Mouse (Mus musculus) embryonic facial prominence, embryonic 11.5 days (tissue): ENCODE data around the gene Olfr887. TPM values are rescaled to one million over a fixed set of nuclear protein-coding genes. Genes with fewer than 3 reads are reported as not detected.

ENCODE experiments used
- ATAC-seq: fragments of 200-750 bp; cut with Nextera tagmentation; replicated peaks from 2 replicates; pipeline ENCODE4 v1.8.0; 2017; ENCODE audit warnings: low read depth; ENCODE audit not compliant: insufficient number of reproducible peaks, low FRiP score, low TSS enrichment
- DNase-seq: peaks from one replicate; pipeline ENCODE4 v3.0.0-alpha.2; 2015; ENCODE audit warnings: low spot score
- H3K27ac ChIP-seq: fragments of 300-500 bp; sonication (generic); replicated peaks from 2 replicates; pipeline ENCODE4 v1.5.1; 2014; ENCODE audit warnings: mild to moderate bottlenecking, low read depth, low read length, control low read depth
- H3K27me3 ChIP-seq: fragments of 300-500 bp; sonication (generic); 2 replicates; pipeline ENCODE4 v1.6.1; 2014; ENCODE audit warnings: mild to moderate bottlenecking, low read length, moderate library complexity, mixed read lengths; ENCODE audit not compliant: control insufficient read depth, insufficient read depth
- H3K36me3 ChIP-seq: fragments of 300-500 bp; sonication (generic); replicated peaks from 2 replicates; pipeline ENCODE4 v1.6.1; 2014; ENCODE audit warnings: low read depth, mild to moderate bottlenecking, low read length, moderate library complexity, mixed read lengths; ENCODE audit not compliant: control insufficient read depth, insufficient read depth
- H3K4me1 ChIP-seq: fragments of 300-500 bp; sonication (generic); 2 replicates; pipeline ENCODE4 v1.6.1; 2014; ENCODE audit warnings: low read length, mixed read lengths; ENCODE audit not compliant: control insufficient read depth, insufficient read depth
- H3K4me2 ChIP-seq: fragments of 300-500 bp; sonication (generic); 2 replicates; pipeline ENCODE4 v1.6.1; 2014; ENCODE audit warnings: low read depth, mild to moderate bottlenecking, control low read depth, low read length, moderate library complexity
- H3K4me3 ChIP-seq: fragments of 300-500 bp; sonication (generic); 2 replicates; pipeline ENCODE4 v1.5.1; 2014; ENCODE audit warnings: low read depth, low read length, control low read depth
- H3K9ac ChIP-seq: fragments of 300-500 bp; sonication (generic); replicated peaks from 2 replicates; pipeline ENCODE4 v1.6.1; 2014; ENCODE audit warnings: mild to moderate bottlenecking, control low read depth, low read length
- H3K9me3 ChIP-seq: fragments of 300-500 bp; sonication (generic); replicated peaks from 2 replicates; pipeline ENCODE4 v1.6.1; 2016; ENCODE audit warnings: mild to moderate bottlenecking, low read length, inconsistent platforms, mixed read lengths; ENCODE audit not compliant: control insufficient read depth
- WGBS: fragments of 180-500 bp; shearing (Covaris S2); extraction: QIAGEN DNeasy Blood & Tissue Kit; methylation state at CpG from one replicate; pipeline ENCODE4 v1.1.7; 2014; 5-methylcytosine and 5-hydroxymethylcytosine counted together
- polyA plus RNA-seq: library from polyadenylated mRNA; unstranded; fragments of >200 nt; fragmentation: Nextera tagmentation; extraction: Ambion mirVana; gene quantifications from 2 replicates; pipeline ENCODE4 v1.2.1, GENCODE M21; 2014

Gene Olfr887
- polyA plus RNA-seq, result not detected in 2 replicates

GRCm38 (mm10) chr9:38083772-38084171, at the start of gene Olfr887:
Olfr887 (plus strand) TSS chr9:38084072.
- H3K36me3 ChIP-seq, result no peaks in the 10 kb centered on the region
- no peaks in the 10 kb centered on the region for H3K4me1 ChIP-seq
- H3K9me3 ChIP-seq, result no peaks in the 10 kb centered on the region
- H3K9ac ChIP-seq, result no peak within 1 kb of the TSS
- ATAC-seq, result no peak
- no peak within 1 kb of the TSS for H3K27ac ChIP-seq
- DNase-seq, result no peak
- WGBS, result 81% methylated on average over 1 of the region's 1 CpGs
- no peak within 1 kb of the TSS for H3K4me2 ChIP-seq
- H3K27me3 ChIP-seq, result no peaks in the 10 kb centered on the region
- H3K4me3 ChIP-seq, result no peak within 1 kb of the TSS

DNA sequence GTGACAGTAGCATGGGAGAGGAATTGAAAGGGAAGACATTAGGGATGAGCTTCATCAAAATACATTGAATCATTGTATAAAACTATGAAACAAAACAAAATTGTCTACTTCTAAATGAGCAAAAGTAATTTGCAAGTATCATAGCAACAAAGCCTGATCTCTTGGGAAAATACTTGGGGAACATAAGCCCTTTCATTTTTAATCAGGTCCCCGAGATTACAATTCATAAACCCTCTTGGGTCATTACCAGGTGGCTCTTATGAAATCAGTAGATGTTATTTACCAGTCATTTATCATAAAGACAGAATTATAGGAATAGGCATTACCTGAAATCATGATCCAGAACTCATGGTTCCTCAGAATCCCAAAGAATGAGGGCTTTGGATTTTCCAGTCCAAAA, 37.6 kb upstream of the Olfr887 start, which contains the start of gene Olfr884:
Olfr884 (plus strand) TSS at position 301 of the 400 bp plus-strand sequence.
- Histone ChIP-seq H3K4me3 (no peak within 1 kb of the TSS), H3K9me3 (no peaks in the 10 kb centered on the region), H3K27me3 (no peaks in the 10 kb centered on the region), H3K36me3 (no peaks in the 10 kb centered on the region), H3K27ac (no peak within 1 kb of the TSS), H3K4me1 (no peaks in the 10 kb centered on the region), H3K9ac (no peak within 1 kb of the TSS), H3K4me2 (no peak within 1 kb of the TSS)
- DNase-seq (no peak), ATAC-seq (no peak)
- 55% methylated on average over 1 of the region's 1 CpGs for WGBS

GRCm38 (mm10) chr9:38061022-38061421, 22.9 kb upstream of the Olfr887 start, which contains the start of gene Olfr885:
Olfr885 (plus strand) TSS chr9:38061322.
- Histone ChIP-seq H3K4me1 (no peaks in the 10 kb centered on the region), H3K36me3 (no peaks in the 10 kb centered on the region), H3K27ac (no peak within 1 kb of the TSS), H3K4me3 (no peak within 1 kb of the TSS), H3K9ac (no peak within 1 kb of the TSS), H3K9me3 (no peaks in the 10 kb centered on the region), H3K4me2 (no peak within 1 kb of the TSS), H3K27me3 (no peaks in the 10 kb centered on the region)
- DNase-seq (no peak), ATAC-seq (no peak)
- WGBS, result 85% methylated on average over 3 of the region's 3 CpGs

GRCm38 (mm10) chr9:38107828-38108227, 24.0 kb downstream of the Olfr887 start, which contains the start of gene Olfr888:
Olfr888 (plus strand) TSS chr9:38108128.
- no peak within 1 kb of the TSS for H3K4me2 ChIP-seq
- 78% methylated on average over 1 of the region's 1 CpGs for WGBS
- no peak for DNase-seq

DNA sequence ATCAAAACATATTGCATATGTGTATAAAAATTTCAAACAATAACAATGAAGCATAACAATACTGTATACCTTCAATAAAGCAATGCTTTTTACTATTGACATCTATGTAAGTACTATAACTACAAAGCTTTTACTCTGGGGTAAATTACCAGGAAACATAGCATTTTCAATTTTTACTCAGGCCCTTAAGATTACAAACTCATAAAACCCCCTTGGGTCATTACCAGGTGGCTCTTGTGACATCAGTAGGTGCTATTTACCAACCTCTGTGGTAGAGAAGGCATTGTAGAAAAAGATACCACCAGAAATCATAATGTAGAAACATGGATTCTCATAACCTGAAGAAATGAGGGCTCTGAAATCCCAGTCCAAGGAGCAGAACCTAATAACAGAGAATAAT, 31.0 kb downstream of the Olfr887 start, which contains the start of gene Olfr889:
Olfr889 (plus strand) TSS at position 301 of the 400 bp plus-strand sequence.
- Histone ChIP-seq H3K4me3 (no peak within 1 kb of the TSS), H3K4me2 (no peak within 1 kb of the TSS), H3K9me3 (no peaks in the 10 kb centered on the region), H3K27me3 (no peaks in the 10 kb centered on the region), H3K9ac (no peak within 1 kb of the TSS), H3K27ac (no peak within 1 kb of the TSS), H3K4me1 (no peaks in the 10 kb centered on the region), H3K36me3 (no peaks in the 10 kb centered on the region)
- DNase-seq (no peak), ATAC-seq (no peak)

More at GRCm38 (mm10) chr9:38107828-38108227, 24.0 kb downstream of the Olfr887 start, which contains the start of gene Olfr888:
- no peaks in the 10 kb centered on the region for H3K9me3 ChIP-seq
- no peaks in the 10 kb centered on the region for H3K36me3 ChIP-seq
- ATAC-seq, result no peak
- H3K27ac ChIP-seq, result no peak within 1 kb of the TSS
- no peak within 1 kb of the TSS for H3K4me3 ChIP-seq
- no peak within 1 kb of the TSS for H3K9ac ChIP-seq
- H3K4me1 ChIP-seq, result no peaks in the 10 kb centered on the region
- H3K27me3 ChIP-seq, result no peaks in the 10 kb centered on the region

Other genes starting within 250 kb of the Olfr887 start
- gene Olfr877, start 229.8 kb upstream of the Olfr887 start, polyA plus RNA-seq, result not detected in 2 replicates
- gene Olfr145, start 187.3 kb upstream of the Olfr887 start, polyA plus RNA-seq, result 0.04 TPM in 1 of 2 replicates, not detected in the other
- gene Olfr878, start 166.2 kb upstream of the Olfr887 start, polyA plus RNA-seq, result not detected in 2 replicates
- gene Olfr881, start 92.2 kb upstream of the Olfr887 start, polyA plus RNA-seq, result not detected in 2 replicates
- not detected in 2 replicates for gene Olfr883, start 58.3 kb upstream of the Olfr887 start, polyA plus RNA-seq
- not detected in 2 replicates for gene Olfr884, start 37.5 kb upstream of the Olfr887 start, polyA plus RNA-seq
- gene Olfr885, start 22.8 kb upstream of the Olfr887 start, polyA plus RNA-seq, result not detected in 2 replicates
- not detected in 2 replicates for gene Olfr888, start 24.1 kb downstream of the Olfr887 start, polyA plus RNA-seq
- 0.04 and 0.13 TPM in 2 replicates for gene Olfr889, start 31.1 kb downstream of the Olfr887 start, polyA plus RNA-seq
- gene Olfr890, start 58.4 kb downstream of the Olfr887 start, polyA plus RNA-seq, result not detected in 2 replicates
- gene Olfr891, start 96.7 kb downstream of the Olfr887 start, polyA plus RNA-seq, result not detected in 2 replicates
- not detected in 2 replicates for gene Olfr893, start 124.3 kb downstream of the Olfr887 start, polyA plus RNA-seq
- not detected in 2 replicates for gene Olfr894, start 134.0 kb downstream of the Olfr887 start, polyA plus RNA-seq
- not detected in 2 replicates for gene Olfr143, start 168.7 kb downstream of the Olfr887 start, polyA plus RNA-seq
- not detected in 2 replicates for gene Olfr895, start 183.8 kb downstream of the Olfr887 start, polyA plus RNA-seq
- not detected in 2 replicates for gene Olfr896-ps1, start 207.0 kb downstream of the Olfr887 start, polyA plus RNA-seq
- not detected in 2 replicates for gene Olfr25, start 245.0 kb downstream of the Olfr887 start, polyA plus RNA-seq